Mouse (Mus musculus) E14TG2a.4 (cell line): ENCODE measurements around the gene Atp5s.

Experiments used
- CTCF ChIP-seq: conservative IDR thresholded peaks from 2 replicates; pipeline ENCODE4 v1.5.1; 2014; ENCODE audit warnings: low read length
- NANOG ChIP-seq: IDR thresholded peaks from 2 replicates; pipeline ENCODE4 v1.6.1; 2014; ENCODE audit warnings: borderline replicate concordance, low read length, mixed read lengths
- POU5F1 ChIP-seq: IDR thresholded peaks from 2 replicates; pipeline ENCODE4 v1.6.1; 2014; ENCODE audit warnings: low read length, borderline replicate concordance

GRCm38 (mm10) chr12:69777957-69778356 is 53.2 kb downstream of the Atp5s start:
- TF ChIP-seq CTCF, result no peak
- no peak for TF ChIP-seq NANOG
- TF ChIP-seq POU5F1, result no peak
